Mouse (Mus musculus): ENCODE data around the gene Otos. TPM values are rescaled to one million over a fixed set of nuclear protein-coding genes. Genes with fewer than 3 reads are reported as not detected.

Otos gene
- polyA plus RNA-seq, 1 experiment from 2014 or later: 0.43 TPM

DNA sequence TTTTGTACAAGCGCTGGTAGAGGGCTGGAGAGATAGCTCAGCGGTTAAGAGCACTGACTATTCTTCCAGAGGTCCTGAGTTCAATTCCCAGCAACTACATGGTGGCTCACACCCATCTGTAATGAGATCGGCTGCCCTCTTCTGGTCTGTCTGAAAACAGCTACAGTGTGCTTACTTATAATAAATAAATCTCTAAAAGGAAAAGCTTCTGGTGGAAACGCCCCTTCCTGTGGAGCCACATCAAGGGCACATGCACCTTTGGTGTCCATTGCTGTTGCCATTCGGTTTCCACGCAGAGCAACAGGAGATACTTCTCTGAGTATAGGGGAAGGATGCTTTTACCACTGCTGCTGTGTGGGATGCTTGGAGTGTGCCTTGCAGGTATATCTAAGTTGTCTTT, 15.7 kb downstream of the Otos start:
- WGBS: 68% methylated on average over 6 of the region's 6 CpGs
- ATAC-seq (ENCODE audit: low FRiP score, low TSS enrichment): no peak

DNA sequence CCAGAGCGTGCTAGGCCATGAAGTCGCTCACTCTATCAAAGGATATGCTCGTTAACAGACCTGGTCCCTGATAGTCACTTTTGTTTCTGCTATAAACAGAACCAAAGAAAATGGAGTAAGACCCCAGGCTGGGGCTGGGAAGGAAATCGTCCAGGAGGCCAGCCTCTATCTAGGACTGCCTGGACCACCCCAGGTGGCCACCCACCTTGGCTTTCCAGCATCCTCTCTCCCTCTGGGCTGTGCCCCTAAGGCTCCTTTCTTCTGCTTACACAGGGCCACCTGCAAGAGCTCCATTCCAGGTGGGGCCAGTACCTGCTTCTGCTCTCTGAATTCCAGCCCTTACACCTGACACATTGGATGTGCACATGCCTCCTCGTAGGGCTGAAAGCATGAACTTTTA, 16.4 kb downstream of the Otos start:
- WGBS: 84% methylated on average over 5 of the region's 5 CpGs
- no peaks in the 10 kb centered on the region for H3K4me1 ChIP-seq (ENCODE audit: control insufficient read depth, insufficient read depth, low read length)
- no peak for ATAC-seq (ENCODE audit: low FRiP score, low TSS enrichment)

More for the DNA sequence above, 15.7 kb downstream of the Otos start:
- no peaks in the 10 kb centered on the region for H3K27me3 ChIP-seq (ENCODE audit: control insufficient read depth, insufficient read depth, low read length)
- H3K36me3 ChIP-seq (ENCODE audit: control insufficient read depth, insufficient read depth, low read length): peaks cover 21% of the 10 kb centered on the region
- no peak overlapping the region for H3K9ac ChIP-seq (ENCODE audit: low read depth, low read length)
- H3K4me2 ChIP-seq (replicated peaks; ENCODE audit: low read depth, low read length): no peak overlapping the region
- H3K9me3 ChIP-seq (ENCODE audit: control insufficient read depth, low read length): no peaks in the 10 kb centered on the region
- H3K4me1 ChIP-seq (ENCODE audit: control insufficient read depth, insufficient read depth, low read length): no peaks in the 10 kb centered on the region
- H3K27ac ChIP-seq (ENCODE audit: low read depth, low read length): no peak overlapping the region
- no peak overlapping the region for H3K4me3 ChIP-seq (ENCODE audit: low read length)

DNA sequence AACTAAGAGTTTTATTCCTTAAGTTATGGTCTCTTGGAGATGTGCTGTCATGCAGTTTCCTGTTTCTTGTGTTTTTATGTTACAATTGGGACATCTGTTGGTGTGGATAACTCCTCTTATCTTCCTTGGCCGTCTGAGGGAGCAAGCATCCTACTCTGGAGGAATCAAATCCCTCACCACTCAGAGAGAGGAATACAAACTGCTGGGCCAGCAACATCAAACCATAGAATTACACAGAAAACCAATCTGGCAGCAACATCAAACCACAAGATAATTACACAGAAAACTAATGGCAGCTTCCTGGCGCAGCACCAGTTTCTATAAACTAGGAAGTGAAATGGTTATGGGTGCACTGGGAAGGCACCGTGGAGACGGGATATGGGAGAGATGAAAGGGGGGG, 20.4 kb downstream of the Otos start:
- peaks cover 8% of the 10 kb centered on the region; the same call in 1 of the 2 replicates for H3K27me3 ChIP-seq (ENCODE audit: control insufficient read depth, insufficient read depth, low read length)
- H3K27ac ChIP-seq (ENCODE audit: low read depth, low read length): no peak overlapping the region
- H3K4me3 ChIP-seq (ENCODE audit: low read length): no peak overlapping the region
- H3K4me2 ChIP-seq (replicated peaks; ENCODE audit: low read depth, low read length): no peak overlapping the region
- H3K4me1 ChIP-seq (ENCODE audit: control insufficient read depth, insufficient read depth, low read length): no peaks in the 10 kb centered on the region
- no peaks in the 10 kb centered on the region for H3K9me3 ChIP-seq (ENCODE audit: control insufficient read depth, low read length)
- WGBS: 72% methylated on average over 4 of the region's 4 CpGs
- no peaks in the 10 kb centered on the region for H3K36me3 ChIP-seq (ENCODE audit: control insufficient read depth, insufficient read depth, low read length)
- no peak overlapping the region for H3K9ac ChIP-seq (ENCODE audit: low read depth, low read length)
- ATAC-seq (ENCODE audit: low FRiP score, low TSS enrichment): no peak

More for the DNA sequence above, 16.4 kb downstream of the Otos start:
- peaks cover 14% of the 10 kb centered on the region for H3K36me3 ChIP-seq (ENCODE audit: control insufficient read depth, insufficient read depth, low read length)
- H3K27ac ChIP-seq (ENCODE audit: low read depth, low read length): no peak overlapping the region
- H3K27me3 ChIP-seq (ENCODE audit: control insufficient read depth, insufficient read depth, low read length): no peaks in the 10 kb centered on the region
- H3K9ac ChIP-seq (ENCODE audit: low read depth, low read length): no peak overlapping the region
- no peak overlapping the region for H3K4me2 ChIP-seq (replicated peaks; ENCODE audit: low read depth, low read length)
- H3K9me3 ChIP-seq (ENCODE audit: control insufficient read depth, low read length): no peaks in the 10 kb centered on the region
- H3K4me3 ChIP-seq (ENCODE audit: low read length): no peak overlapping the region

DNA sequence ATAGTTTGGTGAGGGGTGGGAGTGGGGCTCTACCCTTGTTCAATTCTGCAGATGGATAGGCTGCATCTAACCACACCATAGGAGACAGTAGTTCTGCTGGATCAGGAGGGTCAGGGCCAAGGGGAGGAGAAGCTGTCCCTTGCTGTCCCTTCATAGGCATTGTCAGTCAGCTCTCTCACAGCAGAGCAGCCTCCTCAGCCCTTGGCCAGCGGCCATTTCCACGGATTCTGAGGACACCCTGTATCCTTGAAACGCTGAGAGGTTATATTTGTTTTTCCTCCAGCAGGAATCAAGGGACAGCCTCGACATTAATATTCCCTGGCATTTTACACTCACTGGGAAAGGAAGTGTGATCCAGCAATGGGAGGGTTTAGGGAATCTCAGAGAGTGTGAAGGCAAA, 30.3 kb downstream of the Otos start:
- Histone ChIP-seq H3K4me3 (ENCODE audit: low read length) (no peak overlapping the region), H3K36me3 (ENCODE audit: control insufficient read depth, insufficient read depth, low read length) (no peaks in the 10 kb centered on the region), H3K9me3 (ENCODE audit: control insufficient read depth, low read length) (no peaks in the 10 kb centered on the region), H3K4me1 (ENCODE audit: control insufficient read depth, insufficient read depth, low read length) (no peaks in the 10 kb centered on the region), H3K27me3 (ENCODE audit: control insufficient read depth, insufficient read depth, low read length) (no peaks in the 10 kb centered on the region; the same call in 1 of the 2 replicates), H3K9ac (ENCODE audit: low read depth, low read length) (no peak overlapping the region), H3K4me2 (replicated peaks; ENCODE audit: low read depth, low read length) (no peak overlapping the region), H3K27ac (ENCODE audit: low read depth, low read length) (no peak overlapping the region)
- 57% methylated on average over 4 of the region's 4 CpGs for WGBS
- ATAC-seq (ENCODE audit: low FRiP score, low TSS enrichment): no peak

DNA sequence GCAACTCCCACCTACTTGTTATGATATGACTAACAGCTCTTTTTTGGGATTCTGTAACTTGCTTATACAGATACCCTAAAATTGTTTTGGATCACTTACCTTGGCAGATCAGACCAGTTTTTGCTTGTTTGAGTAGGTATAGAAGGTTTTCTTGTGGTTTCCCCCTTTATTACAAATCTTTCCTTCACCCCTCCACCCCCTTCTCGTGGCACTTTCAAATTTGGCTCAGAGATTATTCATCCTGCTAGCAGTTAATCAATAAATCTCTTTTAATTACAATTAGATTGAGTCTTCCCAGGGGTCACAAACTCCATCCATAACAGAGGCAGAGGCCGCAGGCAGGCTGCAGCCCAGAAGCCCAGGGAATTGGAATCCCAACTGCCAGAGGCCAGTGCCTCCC, 31.2 kb downstream of the Otos start, which contains the start of gene Olfr12:
Olfr12 (plus strand) TSS at position 301 of the 400 bp plus-strand sequence.
- Histone ChIP-seq H3K9ac (ENCODE audit: low read depth, low read length) (no peak within 1 kb of the TSS), H3K4me2 (replicated peaks; ENCODE audit: low read depth, low read length) (no peak within 1 kb of the TSS), H3K27ac (ENCODE audit: low read depth, low read length) (no peak within 1 kb of the TSS), H3K27me3 (ENCODE audit: control insufficient read depth, insufficient read depth, low read length) (no peaks in the 10 kb centered on the region; the same call in 1 of the 2 replicates), H3K4me3 (ENCODE audit: low read length) (no peak within 1 kb of the TSS), H3K9me3 (ENCODE audit: control insufficient read depth, low read length) (no peaks in the 10 kb centered on the region), H3K4me1 (ENCODE audit: control insufficient read depth, insufficient read depth, low read length) (no peaks in the 10 kb centered on the region), H3K36me3 (ENCODE audit: control insufficient read depth, insufficient read depth, low read length) (no peaks in the 10 kb centered on the region)
- WGBS: 60% methylated on average over 2 of the region's 2 CpGs
- ATAC-seq (ENCODE audit: low FRiP score, low TSS enrichment): no peak

DNA sequence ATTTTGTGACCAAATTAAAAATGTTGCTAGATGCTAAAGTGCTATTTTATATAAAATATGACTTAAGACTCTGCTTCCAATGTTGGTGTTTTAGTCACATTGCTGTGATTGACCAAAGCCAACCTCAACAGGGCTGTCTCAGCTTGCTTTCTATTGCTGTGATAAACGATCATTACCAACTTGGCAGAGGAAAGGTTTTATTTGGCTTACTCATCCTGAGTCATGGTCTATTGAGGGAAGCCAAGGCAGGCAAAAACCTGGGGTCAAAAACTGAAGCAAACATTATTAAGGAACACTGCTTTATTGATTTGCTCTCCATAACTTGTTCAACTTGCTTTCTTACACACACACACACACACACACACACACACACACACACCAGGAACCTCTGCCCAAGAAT, 32.6 kb downstream of the Otos start:
- WGBS: 87% methylated on average over 1 of the region's 1 CpGs

DNA sequence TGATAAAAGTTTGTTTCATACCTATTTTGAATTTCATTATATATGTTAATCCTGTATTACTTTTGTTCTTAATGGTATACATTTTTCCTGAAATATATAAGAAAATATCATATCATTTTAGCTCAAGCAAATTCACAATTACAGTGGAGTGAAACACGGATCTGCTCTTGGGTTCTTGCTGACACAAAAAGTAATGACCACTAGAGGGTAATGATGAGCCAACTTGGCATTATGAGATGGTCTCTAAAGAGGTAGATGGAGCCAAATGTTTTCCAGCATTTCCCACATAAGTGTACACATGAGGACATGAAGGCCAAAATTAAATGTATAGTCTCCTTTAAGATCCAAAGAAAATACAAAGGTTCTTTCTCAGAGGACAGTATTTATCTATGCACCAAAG, 34.1 kb downstream of the Otos start:
- no peak overlapping the region for H3K9ac ChIP-seq (ENCODE audit: low read depth, low read length)
- H3K9me3 ChIP-seq (ENCODE audit: control insufficient read depth, low read length): no peaks in the 10 kb centered on the region
- 12% methylated on average over 1 of the region's 1 CpGs for WGBS
- H3K4me2 ChIP-seq (replicated peaks; ENCODE audit: low read depth, low read length): no peak overlapping the region
- no peak for ATAC-seq (ENCODE audit: low FRiP score, low TSS enrichment)
- no peak overlapping the region for H3K27ac ChIP-seq (ENCODE audit: low read depth, low read length)
- H3K4me3 ChIP-seq (ENCODE audit: low read length): no peak overlapping the region
- H3K27me3 ChIP-seq (ENCODE audit: control insufficient read depth, insufficient read depth, low read length): no peaks in the 10 kb centered on the region; the same call in 1 of the 2 replicates
- H3K36me3 ChIP-seq (ENCODE audit: control insufficient read depth, insufficient read depth, low read length): no peaks in the 10 kb centered on the region
- no peaks in the 10 kb centered on the region for H3K4me1 ChIP-seq (ENCODE audit: control insufficient read depth, insufficient read depth, low read length)

More for the DNA sequence above, 32.6 kb downstream of the Otos start:
- H3K9ac ChIP-seq (ENCODE audit: low read depth, low read length): no peak overlapping the region
- no peak overlapping the region for H3K4me3 ChIP-seq (ENCODE audit: low read length)
- no peaks in the 10 kb centered on the region; the same call in 1 of the 2 replicates for H3K27me3 ChIP-seq (ENCODE audit: control insufficient read depth, insufficient read depth, low read length)
- no peaks in the 10 kb centered on the region for H3K4me1 ChIP-seq (ENCODE audit: control insufficient read depth, insufficient read depth, low read length)
- no peak overlapping the region for H3K27ac ChIP-seq (ENCODE audit: low read depth, low read length)
- H3K9me3 ChIP-seq (ENCODE audit: control insufficient read depth, low read length): no peaks in the 10 kb centered on the region
- no peaks in the 10 kb centered on the region for H3K36me3 ChIP-seq (ENCODE audit: control insufficient read depth, insufficient read depth, low read length)
- H3K4me2 ChIP-seq (replicated peaks; ENCODE audit: low read depth, low read length): no peak overlapping the region
- ATAC-seq (ENCODE audit: low FRiP score, low TSS enrichment): no peak

DNA sequence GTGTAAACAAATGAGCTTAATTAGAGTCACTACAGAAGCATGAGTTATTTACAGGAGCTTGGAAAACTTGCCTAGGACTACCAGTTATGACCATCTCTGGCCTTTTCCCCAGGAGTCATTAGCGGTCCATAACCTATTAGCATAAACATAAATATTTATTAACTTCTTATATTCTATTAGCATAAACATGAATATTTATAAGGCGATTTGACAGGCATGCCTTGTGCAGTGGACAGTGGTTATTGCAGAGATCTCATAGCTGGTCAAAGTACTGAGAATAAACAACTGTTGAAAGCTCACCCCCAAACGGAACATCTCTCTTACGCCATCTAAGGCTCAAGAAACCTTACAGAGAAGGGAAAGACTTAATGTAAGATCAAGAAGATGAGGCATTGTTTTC, 35.5 kb downstream of the Otos start:
- ATAC-seq (ENCODE audit: low FRiP score, low TSS enrichment): no peak
- Histone ChIP-seq H3K4me1 (ENCODE audit: control insufficient read depth, insufficient read depth, low read length) (no peaks in the 10 kb centered on the region), H3K9ac (ENCODE audit: low read depth, low read length) (no peak overlapping the region), H3K27me3 (ENCODE audit: control insufficient read depth, insufficient read depth, low read length) (no peaks in the 10 kb centered on the region; the same call in 1 of the 2 replicates), H3K4me2 (replicated peaks; ENCODE audit: low read depth, low read length) (no peak overlapping the region), H3K9me3 (ENCODE audit: control insufficient read depth, low read length) (no peaks in the 10 kb centered on the region), H3K27ac (ENCODE audit: low read depth, low read length) (no peak overlapping the region), H3K36me3 (ENCODE audit: control insufficient read depth, insufficient read depth, low read length) (no peaks in the 10 kb centered on the region), H3K4me3 (ENCODE audit: low read length) (no peak overlapping the region)
- WGBS: 54% methylated on average over 4 of the region's 4 CpGs

DNA sequence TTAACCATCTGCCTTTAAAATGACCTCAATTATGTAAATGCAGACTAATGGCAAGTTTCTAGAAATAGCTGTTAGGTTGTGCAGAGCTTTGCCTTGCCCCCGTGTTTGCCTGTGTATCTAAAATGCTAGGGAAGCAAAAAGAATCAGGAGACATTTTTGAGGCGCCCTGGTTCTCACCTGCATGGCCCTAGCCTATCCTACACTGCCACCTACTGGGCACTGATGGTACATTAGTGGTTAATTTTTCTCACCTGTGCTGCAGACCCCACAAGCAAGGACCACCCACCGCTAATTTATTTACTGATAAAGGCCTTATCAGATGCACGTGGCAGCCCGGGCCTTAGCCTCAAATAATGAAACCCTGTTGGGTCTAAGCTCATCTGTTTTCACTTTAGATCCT, 37.6 kb downstream of the Otos start:
- H3K27ac ChIP-seq (ENCODE audit: low read depth, low read length): no peak overlapping the region
- H3K9me3 ChIP-seq (ENCODE audit: control insufficient read depth, low read length): no peaks in the 10 kb centered on the region
- 7% methylated on average over 5 of the region's 5 CpGs for WGBS
- no peak overlapping the region for H3K4me2 ChIP-seq (replicated peaks; ENCODE audit: low read depth, low read length)
- H3K4me3 ChIP-seq (ENCODE audit: low read length): no peak overlapping the region
- no peaks in the 10 kb centered on the region for H3K36me3 ChIP-seq (ENCODE audit: control insufficient read depth, insufficient read depth, low read length)
- no peaks in the 10 kb centered on the region for H3K4me1 ChIP-seq (ENCODE audit: control insufficient read depth, insufficient read depth, low read length)
- ATAC-seq (ENCODE audit: low FRiP score, low TSS enrichment): no peak
- H3K9ac ChIP-seq (ENCODE audit: low read depth, low read length): no peak overlapping the region
- H3K27me3 ChIP-seq (ENCODE audit: control insufficient read depth, insufficient read depth, low read length): no peaks in the 10 kb centered on the region; the same call in 1 of the 2 replicates

Data from kidney, embryonic 14.5 days (tissue).